Mouse (Mus musculus): ENCODE data around the gene Slc6a17.

GRCm38 (mm10) chr3:107517631-107518108, at the start of gene Slc6a17:
- TF ChIP-seq CTCF (IDR thresholded peaks at IDR 0.05; ENCODE audit: low read depth, low read length) (no peak), EP300 (IDR thresholded peaks at IDR 0.05; ENCODE audit: insufficient read depth, low read depth, low read length) (no peak)
